Mouse (Mus musculus) macrophage (primary cell): Measurements from ENCODE around the gene Il17a. TPM values are rescaled to one million over a fixed set of nuclear protein-coding genes. Genes with fewer than 3 reads are reported as not detected.

Source experiments
- H3K27ac ChIP-seq: fragments of 350-480 bp; formaldehyde crosslinking; 2 replicates; pipeline ENCODE4 v1.9.0; 2021
- H3K36me3 ChIP-seq: fragments of 350-480 bp; formaldehyde crosslinking; 2 replicates; pipeline ENCODE4 v1.9.0; 2021; ENCODE audit errors: inconsistent target
- H3K4me3 ChIP-seq: fragments of 350-480 bp; formaldehyde crosslinking; 2 replicates; pipeline ENCODE4 v1.9.0; 2021; ENCODE audit errors: inconsistent target
- H3K79me2 ChIP-seq: fragments of 350-480 bp; formaldehyde crosslinking; 2 replicates; pipeline ENCODE4 v1.9.0; 2021; ENCODE audit errors: inconsistent target
- WGBS: methylation state at CpG from one replicate; pipeline ENCODE4 v1.1.7; 2026; ENCODE audit warnings: inconsistent platforms; ENCODE audit not compliant: missing documents; 5-methylcytosine and 5-hydroxymethylcytosine counted together
- polyA plus RNA-seq: library from polyadenylated mRNA; stranded (reverse); fragments of 250-400 nt; gene quantifications from 3 replicates; pipeline ENCODE4 v1.2.4, GENCODE M21; 2018; ENCODE audit warnings: inconsistent platforms
- total RNA-seq, 78 experiments: library from RNA; depleted of rRNA; stranded (reverse); fragments of 250-400 nt; gene quantifications; 1 replicate in 9 of 78; 2 replicates in 24 of 78; 3 replicates in 43 of 78; 4 replicates in 2 of 78; pipeline ENCODE4 v1.2.4; 2018; ENCODE audit warnings: inconsistent platforms in 56 of 78

The Il17a gene
- total RNA-seq (2018; cell fraction: chromatin; rRNA removed): not detected
- total RNA-seq (2018; cell fraction: cytosol; rRNA removed): not detected
- not detected for total RNA-seq (2018; cell fraction: nucleus; rRNA removed)
- not detected in 3 replicates for polyA plus RNA-seq

GRCm38 (mm10) chr1:20730903-20731302 is at the start of gene Il17a:
Gene Il17a (plus strand): TSS chr1:20730905.
- Histone ChIP-seq H3K4me3 (no peak within 1 kb of the TSS), H3K36me3 (no peaks in the 10 kb centered on the region), H3K79me2 (no peaks in the 10 kb centered on the region), H3K27ac (no peak within 1 kb of the TSS)
- WGBS: 59% methylated on average over 10 of the region's 10 CpGs

- Histone ChIP-seq H3K79me2 (no peaks in the 10 kb centered on the region), H3K27ac (no peak overlapping the region)
Measured at GRCm38 (mm10) chr1:20682849-20683248, 47.9 kb upstream of the Il17a start.

GRCm38 (mm10) chr1:20683386-20683785 is 47.3 kb upstream of the Il17a start:
- no peak overlapping the region for H3K4me3 ChIP-seq
- no peaks in the 10 kb centered on the region for H3K79me2 ChIP-seq
- no peak overlapping the region for H3K27ac ChIP-seq
- WGBS: 92% methylated on average over 3 of the region's 5 CpGs
- no peaks in the 10 kb centered on the region for H3K36me3 ChIP-seq

More at GRCm38 (mm10) chr1:20682849-20683248, 47.9 kb upstream of the Il17a start:
- H3K4me3 ChIP-seq: no peak overlapping the region
- no peaks in the 10 kb centered on the region for H3K36me3 ChIP-seq

- Histone ChIP-seq H3K36me3 (no peaks in the 10 kb centered on the region), H3K79me2 (no peaks in the 10 kb centered on the region), H3K27ac (no peak overlapping the region), H3K4me3 (no peak overlapping the region)
- 97% methylated on average over 3 of the region's 3 CpGs for whole genome bisulfite sequencing
Measured at GRCm38 (mm10) chr1:20683853-20684252, 46.9 kb upstream of the Il17a start.

- Histone ChIP-seq H3K4me3 (no peak overlapping the region), H3K36me3 (no peaks in the 10 kb centered on the region), H3K79me2 (no peaks in the 10 kb centered on the region), H3K27ac (no peak overlapping the region)
- WGBS: 86% methylated on average over 3 of the region's 3 CpGs
Measured at GRCm38 (mm10) chr1:20684403-20684802, 46.3 kb upstream of the Il17a start.

GRCm38 (mm10) chr1:20685393-20685792 is 45.3 kb upstream of the Il17a start:
- 89% methylated on average over 1 of the region's 2 CpGs for WGBS
- Histone ChIP-seq H3K27ac (no peak overlapping the region), H3K4me3 (no peak overlapping the region), H3K36me3 (no peaks in the 10 kb centered on the region), H3K79me2 (no peaks in the 10 kb centered on the region)

GRCm38 (mm10) chr1:20685907-20686306 is 44.8 kb upstream of the Il17a start:
- no peaks in the 10 kb centered on the region for H3K79me2 ChIP-seq
- no peak overlapping the region for H3K27ac ChIP-seq
- H3K36me3 ChIP-seq: no peaks in the 10 kb centered on the region
- no peak overlapping the region for H3K4me3 ChIP-seq
- 95% methylated on average over 4 of the region's 4 CpGs for WGBS

GRCm38 (mm10) chr1:20691336-20691735 is 39.4 kb upstream of the Il17a start:
- no peak overlapping the region for H3K27ac ChIP-seq
- no peaks in the 10 kb centered on the region for H3K36me3 ChIP-seq
- H3K79me2 ChIP-seq: no peaks in the 10 kb centered on the region
- H3K4me3 ChIP-seq: no peak overlapping the region
- 89% methylated on average over 8 of the region's 8 CpGs for WGBS

GRCm38 (mm10) chr1:20693634-20694313 is 36.9 kb upstream of the Il17a start:
- WGBS: 94% methylated on average over 6 of the region's 6 CpGs
- H3K27ac ChIP-seq: no peak overlapping the region

GRCm38 (mm10) chr1:20700011-20700410 is 30.7 kb upstream of the Il17a start:
- Histone ChIP-seq H3K27ac (no peak overlapping the region), H3K79me2 (no peaks in the 10 kb centered on the region), H3K4me3 (no peak overlapping the region), H3K36me3 (no peaks in the 10 kb centered on the region)
- 74% methylated on average over 3 of the region's 3 CpGs for whole genome bisulfite sequencing

More at GRCm38 (mm10) chr1:20693634-20694313, 36.9 kb upstream of the Il17a start:
- Histone ChIP-seq H3K79me2 (no peaks in the 10 kb centered on the region), H3K36me3 (no peaks in the 10 kb centered on the region), H3K4me3 (no peak overlapping the region)

GRCm38 (mm10) chr1:20736572-20736971 is 5.9 kb downstream of the Il17a start:
- no peak overlapping the region for H3K27ac ChIP-seq
- H3K79me2 ChIP-seq: no peaks in the 10 kb centered on the region
- no peaks in the 10 kb centered on the region for H3K36me3 ChIP-seq
- 78% methylated on average over 4 of the region's 4 CpGs for WGBS
- no peak overlapping the region for H3K4me3 ChIP-seq

- Histone ChIP-seq H3K4me3 (no peak overlapping the region), H3K36me3 (no peaks in the 10 kb centered on the region), H3K27ac (no peak overlapping the region), H3K79me2 (no peaks in the 10 kb centered on the region)
- WGBS: 73% methylated on average over 2 of the region's 2 CpGs
Measured at GRCm38 (mm10) chr1:20738483-20738882, 7.8 kb downstream of the Il17a start.

GRCm38 (mm10) chr1:20740496-20740998 is 9.8 kb downstream of the Il17a start:
- H3K4me3 ChIP-seq: no peak overlapping the region
- H3K27ac ChIP-seq: no peak overlapping the region
- H3K36me3 ChIP-seq: no peaks in the 10 kb centered on the region
- H3K79me2 ChIP-seq: no peaks in the 10 kb centered on the region
- WGBS: 69% methylated on average over 3 of the region's 3 CpGs

- no peak overlapping the region for H3K27ac ChIP-seq
- no peak overlapping the region for H3K4me3 ChIP-seq
- no peaks in the 10 kb centered on the region for H3K36me3 ChIP-seq
- H3K79me2 ChIP-seq: no peaks in the 10 kb centered on the region
- WGBS: 53% methylated on average over 10 of the region's 10 CpGs
Measured at GRCm38 (mm10) chr1:20754439-20754838, 23.7 kb downstream of the Il17a start.

GRCm38 (mm10) chr1:20757586-20757985 is 26.9 kb downstream of the Il17a start:
- H3K36me3 ChIP-seq: no peaks in the 10 kb centered on the region
- H3K79me2 ChIP-seq: no peaks in the 10 kb centered on the region
- WGBS: 98% methylated on average over 3 of the region's 3 CpGs
- H3K27ac ChIP-seq: no peak overlapping the region
- H3K4me3 ChIP-seq: no peak overlapping the region
